Comparison of ENCODE assay signal across 10 mouse cellular contexts in the genomic region with DNA sequence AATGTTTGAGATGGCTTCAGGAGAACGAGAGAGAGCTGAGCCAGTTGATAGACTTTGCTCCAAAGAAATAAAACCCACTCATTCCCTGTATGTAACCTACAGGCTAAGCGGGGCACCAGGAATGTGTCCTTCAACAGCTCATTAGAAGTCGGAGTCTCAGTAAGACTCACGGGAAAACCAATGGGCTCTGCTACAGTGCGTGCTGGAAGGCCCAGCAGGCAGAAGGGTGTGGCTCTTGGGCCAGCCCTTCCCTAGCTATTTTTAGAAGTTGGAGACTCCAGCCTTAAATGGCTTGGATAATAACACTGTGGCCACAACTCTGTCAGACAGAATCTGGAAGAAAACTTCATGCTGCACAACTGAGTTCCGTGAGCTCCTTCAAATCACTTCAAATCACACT. TPM values are rescaled to one million over a fixed set of nuclear protein-coding genes. Genes with fewer than 3 reads are reported as not detected.
DNase-seq lines count a peak whose midpoint lies in the region; ATAC-seq lines count a peak whose summit lies in the region.
"Had no signal": no experiment of that assay in that cellular context is flagged by ENCODE, and none has a peak within 500 bp of the region (broad histone marks: within the 10 kb centered on the region; RNA-seq: fewer than 3 reads in every experiment).

No protein-coding gene starts in this region.

- H3K27me3 ChIP-seq in heart, embryonic 16.5 days (ENCODE audit: control insufficient read depth, insufficient read depth, low read length), result no peaks in the 10 kb centered on the region; the same call in 1 of the 2 replicates
- H3K27me3 ChIP-seq in lung, embryonic 16.5 days (ENCODE audit: control insufficient read depth, insufficient read depth, low read depth, low read length), result peaks cover 10% of the 10 kb centered on the region
- peaks cover 11% of the 10 kb centered on the region; the same call in 1 of the 2 replicates for H3K27me3 ChIP-seq in midbrain, embryonic 14.5 days (ENCODE audit: control insufficient read depth, insufficient read depth, low read length)

- peaks cover 31% of the 10 kb centered on the region for H3K4me1 ChIP-seq in heart, embryonic 16.5 days (ENCODE audit: control insufficient read depth, insufficient read depth, low read length)
- H3K4me1 ChIP-seq in lung, embryonic 16.5 days (replicated peaks; ENCODE audit: control insufficient read depth, insufficient read depth, low read length), result peaks cover 30% of the 10 kb centered on the region
- H3K4me1 ChIP-seq in midbrain, embryonic 14.5 days (ENCODE audit: control insufficient read depth, insufficient read depth, low read length), result no peaks in the 10 kb centered on the region

- peak overlapping the region; percentile 62 for H3K9ac ChIP-seq in heart, embryonic 16.5 days (ENCODE audit: low read length)
- no peak overlapping the region for H3K9ac ChIP-seq in lung, embryonic 16.5 days (ENCODE audit: low read length)
- H3K9ac ChIP-seq in midbrain, embryonic 14.5 days (replicated peaks; ENCODE audit: low read length), result no peak overlapping the region
- H3K9ac ChIP-seq: midbrain, embryonic 12.5 days had no signal

- H3K4me2 ChIP-seq in heart, embryonic 16.5 days (ENCODE audit: low read depth, low read length), result 0 out of 2 replicates have a peak overlapping the region, but pooled peaks have one; percentile 10
- H3K4me2 ChIP-seq in lung, embryonic 16.5 days (ENCODE audit: low read depth, low read length), result no peak overlapping the region; the same call in 1 of the 2 replicates
- H3K4me2 ChIP-seq in midbrain, embryonic 14.5 days (ENCODE audit: low read length), result no peak overlapping the region
- H3K4me2 ChIP-seq: midbrain, embryonic 12.5 days had no signal

- WGBS in heart, embryonic 16.5 days, result 14% methylated on average over 6 of the region's 6 CpGs
- WGBS in lung, embryonic 16.5 days, result 14% methylated on average over 6 of the region's 6 CpGs
- 48% methylated on average over 6 of the region's 6 CpGs for WGBS in midbrain, embryonic 14.5 days

- H3K4me3 ChIP-seq in heart, embryonic 16.5 days (ENCODE audit: low read length), result no peak overlapping the region
- H3K4me3 ChIP-seq in lung, embryonic 16.5 days (ENCODE audit: low read length), result no peak overlapping the region
- H3K4me3 ChIP-seq in midbrain, embryonic 14.5 days (replicated peaks; ENCODE audit: low read depth, low read length), result no peak overlapping the region
- H3K4me3 ChIP-seq: erythroblast, embryonic 14.5 days; midbrain, embryonic 12.5 days had no signal

- peak; percentile 68 for DNase-seq in NIH3T3 (ENCODE audit: low read depth)
- peak; percentile 48 for DNase-seq in embryo, embryonic 10.5 days (ENCODE audit: low spot score)
- no peak for DNase-seq in ovary, postnatal 10 days (ENCODE audit: low spot score)
- no peak for DNase-seq in midbrain, embryonic 14.5 days
- no peak for DNase-seq in ovary, postnatal 14 days (ENCODE audit: low spot score)
- DNase-seq: layer of hippocampus, adult 9-11 months had no signal

- H3K9me3 ChIP-seq in heart, embryonic 16.5 days (replicated peaks; ENCODE audit: control insufficient read depth, low read length), result no peaks in the 10 kb centered on the region
- H3K9me3 ChIP-seq in lung, embryonic 16.5 days (ENCODE audit: control insufficient read depth, low read length), result no peaks in the 10 kb centered on the region
- H3K9me3 ChIP-seq in midbrain, embryonic 14.5 days (ENCODE audit: control insufficient read depth, low read length), result no peaks in the 10 kb centered on the region
- H3K9me3 ChIP-seq: midbrain, embryonic 12.5 days had no signal

- peak overlapping the region; percentile 97 for H3K27ac ChIP-seq in heart, embryonic 16.5 days (ENCODE audit: low read length)
- peak overlapping the region; percentile 65; the same call in 1 of the 2 replicates for H3K27ac ChIP-seq in lung, embryonic 16.5 days (ENCODE audit: low read length)
- H3K27ac ChIP-seq in midbrain, embryonic 14.5 days (replicated peaks; ENCODE audit: low read depth, low read length), result no peak overlapping the region
- H3K27ac ChIP-seq: midbrain, embryonic 12.5 days had no signal

- no peaks in the 10 kb centered on the region for H3K36me3 ChIP-seq in heart, embryonic 16.5 days (ENCODE audit: control insufficient read depth, insufficient read depth)
- no peaks in the 10 kb centered on the region for H3K36me3 ChIP-seq in lung, embryonic 16.5 days (ENCODE audit: control insufficient read depth, insufficient read depth, low read length)
- H3K36me3 ChIP-seq in midbrain, embryonic 14.5 days (ENCODE audit: control insufficient read depth, insufficient read depth, low read length), result no peaks in the 10 kb centered on the region
- H3K36me3 ChIP-seq: midbrain, embryonic 12.5 days had no signal

- peak; percentile 94 for ATAC-seq in heart, embryonic 16.5 days (replicated peaks; ENCODE audit: extremely low read depth, insufficient read depth, low FRiP score)
- ATAC-seq in lung, embryonic 16.5 days (ENCODE audit: low read depth), result peak; percentile 93
- no peak for ATAC-seq in midbrain, embryonic 14.5 days (ENCODE audit: low FRiP score, low TSS enrichment)

RNA-seq across cellular contexts. Expression of a gene that starts 31.1 kb away (rescaled TPM):
- polyA plus RNA-seq in heart, embryonic 16.5 days (2015; fragmentation: Nextera tagmentation; extraction: Ambion mirVana), result 18.1 and 18.3 TPM in 2 replicates
- polyA plus RNA-seq in lung, embryonic 16.5 days (2015; fragmentation: Nextera tagmentation; extraction: Ambion mirVana), result 8.0 and 8.8 TPM in 2 replicates
- 4.0 and 4.1 TPM in 2 replicates for polyA plus RNA-seq in midbrain, embryonic 14.5 days (2014; fragmentation: Nextera tagmentation; extraction: Ambion mirVana)

Comparison
In these comparisons a context has a peak if more than half of its experiments do, and no peak if none do; other contexts are left out.
1. DNase-seq: peak in NIH3T3 (single experiment) and embryo, embryonic 10.5 days (single experiment); none in ovary, postnatal 10 days (single experiment), midbrain, embryonic 14.5 days (single experiment) and ovary, postnatal 14 days (single experiment).